Mouse (Mus musculus) lung, postnatal 36 days (tissue): ENCODE data around the gene Rer1.
A peak's percentile ranks its signal among the peaks of the same experiment; 100 is the strongest.

ENCODE experiments used
- DNase-seq: peaks from one replicate; pipeline ENCODE4 v3.0.0; 2022; ENCODE audit warnings: mixed read lengths

The Rer1 gene

DNA sequence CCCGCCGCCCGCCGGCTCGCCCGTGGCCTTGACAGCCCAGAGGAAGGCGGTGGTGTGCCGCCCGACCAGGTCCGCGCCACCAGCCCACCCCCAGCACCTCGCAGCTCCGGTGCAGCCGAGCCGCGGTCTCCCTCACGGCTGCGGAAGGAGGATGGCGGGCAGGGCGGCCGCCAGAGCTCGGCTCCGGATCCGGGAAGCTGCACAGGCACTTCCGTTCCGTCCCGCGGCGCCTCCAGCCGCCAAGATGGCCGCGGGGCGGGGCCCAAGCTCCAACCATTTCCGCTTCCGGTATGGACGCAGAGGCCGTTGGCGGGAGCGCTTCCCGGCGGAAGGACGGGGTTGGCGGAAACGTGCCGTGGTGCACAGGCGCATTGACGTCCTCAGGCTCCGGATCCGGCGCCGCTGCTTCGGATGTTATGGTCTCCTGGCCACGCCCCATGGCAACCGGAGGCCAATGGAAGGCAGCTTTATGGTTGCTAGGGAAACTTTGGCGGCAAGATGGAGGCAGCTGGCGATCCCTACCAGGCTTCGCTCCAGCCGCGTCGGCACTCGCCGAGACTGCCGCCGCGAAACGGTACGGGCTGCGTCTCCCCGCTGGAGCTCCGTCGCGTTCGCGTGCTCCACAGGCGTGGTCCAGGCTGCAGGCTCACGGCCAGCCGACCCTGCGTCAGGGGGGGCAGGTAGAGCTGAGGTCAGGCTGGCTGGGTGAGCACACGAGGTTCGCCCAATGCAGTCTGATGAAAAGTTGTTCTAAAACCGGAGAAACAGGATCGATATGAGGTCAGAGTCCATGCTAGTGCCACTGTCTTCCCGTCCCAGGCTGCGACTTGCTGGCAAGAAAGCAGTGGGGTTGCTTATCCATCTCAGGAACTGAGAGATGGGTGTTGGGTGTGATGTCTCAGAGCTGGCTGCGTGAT lies at the start of gene Rer1, which contains the start of gene Morn1:
Gene Rer1, minus strand, starts transcription at position 275 of the 917 bp plus-strand sequence.
Gene Morn1, plus strand, starts transcription at position 470 of the 917 bp plus-strand sequence.
- DNase-seq = peak; percentile 100

GRCm38 (mm10) chr4:155134686-155135172 lies 48.5 kb upstream of the Rer1 start:
- DNase-seq = no peak

- no peak for DNase-seq
Measured at GRCm38 (mm10) chr4:155133658-155134417, 47.7 kb upstream of the Rer1 start.

DNA sequence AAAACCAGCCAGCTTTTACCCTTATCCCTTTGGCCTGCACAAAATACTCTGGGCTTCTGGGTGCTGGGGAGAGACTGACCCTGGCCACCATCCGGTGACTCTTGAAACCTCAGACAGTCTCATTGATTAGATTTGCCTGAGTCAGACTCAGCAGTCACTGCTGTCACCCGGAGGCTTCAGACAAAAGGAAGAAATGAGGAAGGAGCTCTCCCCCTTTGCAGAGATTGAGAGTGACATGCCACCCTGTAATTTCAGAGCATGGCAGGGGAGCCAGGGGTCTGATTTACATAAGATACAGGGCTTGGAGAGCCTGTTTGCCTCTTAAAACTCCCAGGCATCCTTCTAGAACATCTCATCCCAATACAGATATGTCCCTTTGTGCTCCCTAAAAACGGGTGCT lies 47.0 kb upstream of the Rer1 start:
- no peak for DNase-seq

DNA sequence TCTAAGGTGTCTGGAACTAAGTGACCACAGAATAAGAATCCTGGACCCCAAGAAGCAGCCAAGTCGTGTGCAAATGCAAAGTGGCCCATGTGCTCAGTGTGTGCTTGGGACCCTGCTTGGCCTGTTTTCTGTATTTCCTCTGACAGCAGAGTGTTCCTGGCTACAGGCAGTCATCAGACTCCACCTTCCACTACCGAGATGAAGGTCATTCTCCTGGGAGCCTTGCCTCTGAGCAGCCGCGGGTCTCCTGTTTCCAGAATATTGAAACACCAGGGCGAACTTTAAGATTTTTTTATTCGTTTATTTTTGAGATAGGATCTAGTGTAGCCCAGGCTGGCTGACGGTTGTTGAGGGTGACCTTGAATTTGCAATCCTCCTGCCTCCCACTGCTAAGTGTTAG lies 44.4 kb upstream of the Rer1 start:
- DNase-seq = no peak

GRCm38 (mm10) chr4:155129996-155130395 lies 43.8 kb upstream of the Rer1 start:
- peak; percentile 84 for DNase-seq

DNA sequence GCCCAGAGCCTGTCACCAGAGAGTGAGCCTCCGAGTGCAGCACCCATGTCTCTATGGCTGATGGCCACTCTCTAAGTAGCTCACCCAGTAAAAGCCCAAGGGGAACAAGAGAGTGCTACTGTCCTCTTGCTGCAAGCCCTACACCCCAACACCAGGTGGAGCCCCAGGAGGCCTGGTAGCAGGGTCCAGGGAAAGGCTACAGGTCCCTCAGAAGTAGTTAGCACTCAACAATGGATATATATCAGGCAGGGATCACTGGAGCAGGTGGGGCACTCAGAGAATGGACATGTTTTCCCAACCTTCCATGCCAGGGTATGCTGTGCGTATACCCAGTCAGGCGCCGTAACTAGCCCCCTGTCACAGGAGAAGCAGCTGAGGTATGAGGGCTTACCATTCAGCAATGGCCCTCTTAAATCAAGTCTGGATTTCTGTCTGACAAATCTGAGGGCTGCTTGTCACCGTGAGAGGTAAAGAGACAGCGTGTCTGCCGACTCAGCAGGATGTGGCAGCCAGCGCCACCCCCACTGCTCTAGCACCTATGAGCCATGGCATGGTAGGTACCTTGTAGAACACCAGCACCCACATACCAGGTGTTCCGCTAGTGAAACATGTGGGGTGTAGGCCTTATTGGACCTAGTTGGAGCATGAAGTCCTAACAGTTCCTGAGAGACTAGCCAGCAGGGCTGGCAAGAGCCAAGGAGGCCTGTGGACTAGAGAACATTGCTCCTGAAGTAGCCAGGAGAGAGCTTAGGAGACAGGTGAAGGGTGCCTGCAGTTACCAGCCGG lies 43.1 kb upstream of the Rer1 start:
- peak; percentile 80 for DNase-seq

DNA sequence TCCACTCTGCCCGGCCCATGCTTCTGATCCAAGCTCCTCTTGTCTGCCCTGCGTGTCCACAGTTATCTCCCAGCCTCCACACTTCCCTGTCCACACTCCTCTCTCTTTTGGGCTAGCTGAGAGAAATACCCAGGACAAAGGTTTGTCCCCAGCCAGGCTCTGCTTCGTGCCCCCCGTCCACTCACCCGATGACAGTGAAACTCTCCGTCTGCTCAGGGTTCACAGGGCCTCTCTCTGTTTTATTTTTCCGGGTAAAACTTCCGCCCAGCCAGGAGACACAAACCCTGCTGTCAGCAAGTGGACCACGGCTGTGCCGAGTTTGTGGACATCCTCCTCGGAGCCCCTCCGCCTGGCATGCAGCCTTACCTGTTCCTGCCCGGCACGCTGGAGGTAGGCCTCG lies 42.2 kb upstream of the Rer1 start:
- no peak for DNase-seq

GRCm38 (mm10) chr4:155126602-155127372 lies 40.6 kb upstream of the Rer1 start:
- no peak for DNase-seq

- DNase-seq = no peak
Measured at GRCm38 (mm10) chr4:155126194-155126593, 40.0 kb upstream of the Rer1 start.

GRCm38 (mm10) chr4:155125310-155125709 lies 39.1 kb upstream of the Rer1 start:
- no peak for DNase-seq

DNA sequence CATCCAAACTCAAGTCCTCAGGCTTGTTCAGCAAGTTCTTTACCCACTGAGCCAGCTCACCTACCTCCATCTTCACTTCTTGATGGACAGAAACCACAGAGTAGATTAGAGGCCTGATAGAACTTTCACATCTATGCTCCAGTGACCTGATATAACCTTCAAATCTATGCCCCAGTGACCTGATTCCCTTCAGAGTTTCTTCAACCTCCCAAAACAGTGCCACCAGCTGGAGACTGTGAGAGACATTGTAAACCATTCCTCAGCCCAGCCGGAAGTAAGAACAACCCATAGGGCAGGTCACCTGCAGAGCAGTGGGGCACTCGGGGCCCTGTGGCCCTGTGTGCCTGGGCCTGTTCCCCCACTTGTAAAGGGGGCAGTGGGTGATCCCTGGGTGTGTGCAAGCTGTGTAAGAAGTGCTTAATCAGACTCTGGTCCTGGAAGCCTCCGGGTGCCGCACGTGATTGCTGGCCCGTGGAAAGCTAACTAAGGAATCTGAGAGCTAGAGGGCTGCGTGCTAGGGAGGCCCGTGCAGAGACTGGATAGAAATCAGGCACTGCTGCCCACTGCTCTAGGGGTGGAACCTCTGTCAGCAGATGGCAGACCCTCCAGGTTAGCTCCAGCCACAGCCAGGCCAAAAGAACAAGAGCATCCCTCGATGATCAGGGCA lies 37.8 kb upstream of the Rer1 start:
- no peak for DNase-seq

GRCm38 (mm10) chr4:155122444-155123040 lies 36.4 kb upstream of the Rer1 start:
- DNase-seq = peak; percentile 90

DNA sequence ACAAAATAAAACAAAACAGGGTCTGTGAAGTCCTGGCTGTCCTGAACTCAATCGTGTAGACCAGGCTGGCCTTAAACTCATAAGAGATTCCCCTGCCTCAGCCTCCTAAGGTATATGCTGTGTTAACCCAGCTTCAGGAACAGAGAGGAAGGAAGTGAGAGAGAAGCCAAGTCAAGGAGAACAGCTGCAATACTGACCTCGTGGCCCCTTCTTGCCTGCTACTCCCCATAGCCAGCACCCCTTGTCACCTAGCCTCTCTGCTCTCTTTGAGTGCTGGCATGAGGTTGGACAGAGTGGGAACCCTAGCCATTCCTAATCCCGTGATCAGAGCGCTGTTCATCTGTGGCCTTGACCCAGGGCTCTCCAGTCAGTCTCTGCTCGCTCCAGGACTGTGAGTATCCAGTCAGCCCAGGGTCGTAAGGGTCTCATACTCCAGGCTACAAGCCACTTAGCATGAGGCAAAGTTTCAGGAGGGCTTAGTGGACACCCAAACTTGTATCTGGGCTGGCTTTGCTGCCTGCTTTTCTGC lies 35.8 kb upstream of the Rer1 start:
- DNase-seq = no peak

DNA sequence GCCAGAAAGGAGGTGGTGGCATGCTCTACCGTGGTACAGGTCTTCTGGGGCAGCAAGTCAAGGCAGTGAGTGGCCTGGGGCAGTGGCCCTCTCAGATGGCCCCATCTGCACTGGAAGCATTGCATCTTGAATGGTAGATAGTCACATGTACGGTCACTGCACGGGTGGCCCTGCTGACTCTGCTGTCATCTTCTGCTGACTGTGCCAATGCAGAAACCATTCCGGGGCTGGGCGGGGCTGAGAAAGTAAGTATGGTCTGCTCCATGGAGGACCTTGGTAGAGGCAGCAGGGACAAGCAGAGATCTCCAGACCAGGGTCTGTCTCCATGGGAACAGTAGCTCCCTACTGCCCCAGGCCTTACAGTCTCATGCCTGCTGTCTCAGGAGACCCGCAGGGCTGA lies 35.0 kb upstream of the Rer1 start:
- no peak for DNase-seq

DNA sequence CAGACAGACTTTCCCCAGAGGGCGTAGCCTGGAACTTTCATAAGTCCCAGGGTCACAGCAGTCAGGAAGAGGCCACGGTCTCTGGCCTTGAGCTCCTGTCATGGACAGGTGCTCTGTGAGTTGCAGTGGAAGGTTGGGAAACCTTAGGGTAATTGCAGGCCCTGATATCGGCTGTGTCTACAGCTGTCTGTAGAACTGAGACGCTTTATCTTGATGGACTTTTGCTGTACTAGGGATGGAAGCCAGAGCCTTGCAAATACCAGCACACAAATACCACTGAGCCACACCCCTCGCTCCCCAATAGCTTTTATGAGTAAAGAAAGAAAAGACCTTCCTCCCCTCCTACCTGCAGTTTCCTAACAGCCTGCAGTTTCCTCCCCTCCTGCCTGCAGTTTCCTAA lies 34.4 kb upstream of the Rer1 start:
- DNase-seq = peak; percentile 42

- no peak for DNase-seq
Measured at GRCm38 (mm10) chr4:155120038-155120437, 33.9 kb upstream of the Rer1 start.

GRCm38 (mm10) chr4:155118278-155118677 lies 32.1 kb upstream of the Rer1 start:
- no peak for DNase-seq

GRCm38 (mm10) chr4:155117396-155117978 lies 31.3 kb upstream of the Rer1 start:
- no peak for DNase-seq

DNA sequence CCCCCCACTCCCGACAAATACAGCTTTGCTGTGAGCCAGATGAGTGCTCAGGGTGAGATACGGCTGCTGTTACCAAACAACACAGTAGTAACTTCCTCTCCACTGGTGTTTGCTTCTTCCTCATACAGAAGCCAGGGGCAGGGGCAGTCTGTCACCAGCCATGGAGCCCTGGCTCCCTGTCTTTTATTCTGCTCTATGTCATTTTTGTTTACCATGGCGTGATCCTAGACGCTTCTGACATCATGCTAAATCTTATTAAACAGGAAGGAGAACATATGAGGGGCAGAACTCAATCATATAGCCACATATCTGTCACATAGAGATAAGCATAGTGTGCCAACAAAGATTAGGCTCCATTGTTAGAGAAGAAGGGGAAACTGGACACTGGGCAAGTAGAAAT lies 30.4 kb upstream of the Rer1 start:
- no peak for DNase-seq
